Mouse (Mus musculus): Measurements from ENCODE around the gene Aasdh. TPM values are rescaled to one million over a fixed set of nuclear protein-coding genes. Genes with fewer than 3 reads are reported as not detected.

Gene Aasdh
- polyA plus RNA-seq, 1 experiment: 12.1 TPM

DNA sequence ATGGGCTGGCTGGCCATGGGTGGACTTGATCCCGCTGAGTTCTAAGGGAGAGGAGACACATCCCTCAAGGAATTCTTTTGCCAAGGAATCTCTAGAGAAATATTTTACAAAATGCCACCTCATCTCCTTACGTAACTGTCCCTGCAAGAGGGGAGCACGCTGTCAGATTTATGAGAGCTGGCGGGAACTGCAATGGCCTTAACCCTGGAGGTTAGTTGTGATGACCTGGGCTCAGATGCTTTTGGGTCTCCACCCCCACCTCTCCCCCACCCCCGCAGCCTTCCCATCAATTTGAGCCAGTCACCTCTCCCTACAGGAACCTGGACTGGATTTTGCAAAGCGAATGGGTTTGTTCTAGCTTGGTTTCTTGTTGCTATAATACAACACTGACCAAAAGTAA is 58.2 kb downstream of the Aasdh start:
- Histone ChIP-seq H3K27me3 (ENCODE audit: control insufficient read depth, insufficient read depth, low read length) (no peaks in the 10 kb centered on the region), H3K27ac (ENCODE audit: control insufficient read depth, insufficient read depth, low read length) (no peak overlapping the region), H3K36me3 (ENCODE audit: control insufficient read depth, insufficient read depth, low read length) (no peaks in the 10 kb centered on the region), H3K4me3 (ENCODE audit: control insufficient read depth, insufficient read depth, low read length) (no peak overlapping the region), H3K4me1 (replicated peaks; ENCODE audit: control insufficient read depth, insufficient read depth, low read length) (peaks cover 10% of the 10 kb centered on the region)
- WGBS: 93% methylated on average over 6 of the region's 6 CpGs
- TF ChIP-seq CTCF (IDR thresholded peaks at IDR 0.05; ENCODE audit: borderline replicate concordance, control insufficient read depth, extremely low read depth, insufficient read depth, low read length, poor library complexity) (no peak), POLR2A (IDR thresholded peaks at IDR 0.05; ENCODE audit: control insufficient read depth, extremely low read depth, insufficient read depth, low read length, poor library complexity) (no peak)
- no peak for DNase-seq

DNA sequence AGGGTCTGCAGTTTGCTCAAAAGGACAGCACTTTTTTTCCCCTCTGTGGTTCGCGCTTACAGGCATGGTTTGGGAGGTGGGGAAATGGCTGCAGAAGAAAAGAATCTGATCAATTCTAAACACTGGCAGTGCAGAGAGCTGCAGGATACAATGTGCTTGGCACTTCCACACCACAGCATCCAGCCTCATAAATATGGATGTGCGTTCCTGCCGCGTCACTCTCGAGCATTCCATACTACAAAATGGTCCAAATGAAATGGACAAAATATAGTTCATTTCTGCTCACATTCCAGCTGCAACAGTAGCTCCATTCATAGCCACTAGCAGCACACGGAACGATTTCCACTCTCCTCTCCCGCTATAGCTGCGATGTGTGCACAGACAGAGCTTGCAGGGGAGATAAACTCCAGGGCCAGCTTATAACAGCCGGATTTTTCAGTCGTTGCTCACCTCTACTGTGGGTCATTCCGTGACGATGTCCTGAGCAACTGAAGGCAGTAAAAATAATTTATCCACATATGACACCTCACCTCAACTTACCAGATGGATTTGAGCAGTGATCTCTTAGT is 60.6 kb downstream of the Aasdh start:
- Histone ChIP-seq H3K27me3 (ENCODE audit: control insufficient read depth, insufficient read depth, low read length) (no peaks in the 10 kb centered on the region), H3K4me3 (ENCODE audit: control insufficient read depth, insufficient read depth, low read length) (no peak overlapping the region), H3K27ac (ENCODE audit: control insufficient read depth, insufficient read depth, low read length) (no peak overlapping the region), H3K4me1 (replicated peaks; ENCODE audit: control insufficient read depth, insufficient read depth, low read length) (peaks cover 2% of the 10 kb centered on the region; the same call in 1 of the 2 replicates), H3K36me3 (ENCODE audit: control insufficient read depth, insufficient read depth, low read length) (no peaks in the 10 kb centered on the region)
- TF ChIP-seq CTCF (IDR thresholded peaks at IDR 0.05; ENCODE audit: borderline replicate concordance, control insufficient read depth, extremely low read depth, insufficient read depth, low read length, poor library complexity) (no peak), POLR2A (IDR thresholded peaks at IDR 0.05; ENCODE audit: control insufficient read depth, extremely low read depth, insufficient read depth, low read length, poor library complexity) (no peak)
- DNase-seq: no peak
- 94% methylated on average over 14 of the region's 14 CpGs for whole genome bisulfite sequencing

DNA sequence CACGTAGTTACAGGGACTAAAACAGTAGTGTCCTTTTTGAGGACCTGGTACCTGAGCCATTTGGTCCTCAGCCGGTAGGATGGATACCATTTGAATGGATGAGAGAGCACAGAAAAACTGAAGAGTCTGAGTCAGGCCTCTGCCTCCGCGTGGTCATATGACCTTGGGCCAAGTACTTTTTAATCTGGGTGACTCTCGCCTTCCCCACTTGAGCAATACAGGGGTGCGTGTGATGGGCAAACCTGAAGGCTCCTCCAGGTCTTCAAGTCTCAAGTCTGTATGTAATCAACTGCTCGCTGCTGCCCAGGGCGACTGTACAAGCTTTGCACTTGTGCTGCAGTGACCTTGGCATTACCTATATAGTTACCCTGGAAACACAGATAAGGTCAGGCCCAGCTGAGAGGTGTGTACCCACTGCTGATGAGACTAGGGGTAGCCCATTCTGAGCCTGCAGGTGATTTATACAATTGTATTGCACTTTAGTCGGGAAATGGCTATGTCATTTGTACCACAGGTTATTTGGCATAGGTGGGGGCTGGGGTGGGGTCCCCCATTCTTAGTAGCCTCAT is 61.4 kb downstream of the Aasdh start:
- H3K4me3 ChIP-seq (ENCODE audit: control insufficient read depth, insufficient read depth, low read length): no peak overlapping the region
- no peak overlapping the region for H3K27ac ChIP-seq (ENCODE audit: control insufficient read depth, insufficient read depth, low read length)
- 92% methylated on average over 9 of the region's 9 CpGs for WGBS
- TF ChIP-seq CTCF (IDR thresholded peaks at IDR 0.05; ENCODE audit: borderline replicate concordance, control insufficient read depth, extremely low read depth, insufficient read depth, low read length, poor library complexity): no peak
- no peak for TF ChIP-seq POLR2A (IDR thresholded peaks at IDR 0.05; ENCODE audit: control insufficient read depth, extremely low read depth, insufficient read depth, low read length, poor library complexity)
- no peak for DNase-seq
- no peaks in the 10 kb centered on the region for H3K27me3 ChIP-seq (ENCODE audit: control insufficient read depth, insufficient read depth, low read length)
- no peaks in the 10 kb centered on the region for H3K4me1 ChIP-seq (replicated peaks; ENCODE audit: control insufficient read depth, insufficient read depth, low read length)
- H3K36me3 ChIP-seq (ENCODE audit: control insufficient read depth, insufficient read depth, low read length): no peaks in the 10 kb centered on the region

DNA sequence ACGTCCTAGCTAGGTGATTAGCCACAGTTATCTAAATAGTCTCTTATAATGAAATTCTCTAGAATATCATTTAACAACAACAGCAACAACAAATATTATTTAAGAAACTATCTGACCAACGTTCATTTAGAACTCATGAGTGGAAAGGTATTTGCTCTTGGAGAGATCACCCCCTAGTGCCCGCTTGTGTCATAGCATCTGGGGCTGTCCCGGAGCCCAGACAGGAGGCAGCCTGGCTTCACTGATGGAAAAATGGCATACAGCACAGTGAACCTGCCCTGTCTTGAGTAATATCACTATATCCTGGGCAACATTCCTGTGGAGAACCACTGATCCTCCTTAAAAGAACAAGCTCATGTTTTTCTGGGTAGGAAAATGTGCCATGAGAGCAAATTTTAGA is 61.9 kb downstream of the Aasdh start:
- H3K27ac ChIP-seq (ENCODE audit: control insufficient read depth, insufficient read depth, low read length): no peak overlapping the region
- TF ChIP-seq POLR2A (IDR thresholded peaks at IDR 0.05; ENCODE audit: control insufficient read depth, extremely low read depth, insufficient read depth, low read length, poor library complexity) (no peak), CTCF (IDR thresholded peaks at IDR 0.05; ENCODE audit: borderline replicate concordance, control insufficient read depth, extremely low read depth, insufficient read depth, low read length, poor library complexity) (peak; percentile 56; the same call in 1 of the 2 replicates)
- no peak overlapping the region for H3K4me3 ChIP-seq (ENCODE audit: control insufficient read depth, insufficient read depth, low read length)
- DNase-seq: peak; percentile 65
- no peaks in the 10 kb centered on the region for H3K27me3 ChIP-seq (ENCODE audit: control insufficient read depth, insufficient read depth, low read length)
- 20% methylated on average over 4 of the region's 4 CpGs for WGBS
- H3K36me3 ChIP-seq (ENCODE audit: control insufficient read depth, insufficient read depth, low read length): no peaks in the 10 kb centered on the region
- no peaks in the 10 kb centered on the region for H3K4me1 ChIP-seq (replicated peaks; ENCODE audit: control insufficient read depth, insufficient read depth, low read length)

DNA sequence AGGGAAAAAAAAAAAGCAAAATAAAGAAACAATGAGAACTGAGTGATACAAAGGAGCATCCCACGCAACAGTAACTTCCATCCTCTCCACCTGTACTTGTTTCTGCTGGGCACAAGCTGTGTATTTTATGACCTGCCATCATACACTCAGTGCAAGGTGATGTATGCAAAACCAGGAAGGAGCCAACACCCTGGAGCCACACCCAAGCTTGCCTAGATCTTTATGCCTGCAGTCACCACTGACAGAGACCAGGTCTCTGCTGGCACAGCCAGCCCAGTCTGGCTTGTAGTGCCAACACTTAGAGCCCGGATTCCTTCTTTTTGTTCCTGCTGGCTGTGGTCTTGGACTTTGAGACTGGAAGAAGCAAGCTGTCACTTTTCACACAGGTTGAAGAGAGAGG is 63.5 kb downstream of the Aasdh start:
- no peaks in the 10 kb centered on the region for H3K4me1 ChIP-seq (replicated peaks; ENCODE audit: control insufficient read depth, insufficient read depth, low read length)
- WGBS: 100% methylated on average over 2 of the region's 2 CpGs
- no peak for TF ChIP-seq CTCF (IDR thresholded peaks at IDR 0.05; ENCODE audit: borderline replicate concordance, control insufficient read depth, extremely low read depth, insufficient read depth, low read length, poor library complexity)
- TF ChIP-seq POLR2A (IDR thresholded peaks at IDR 0.05; ENCODE audit: control insufficient read depth, extremely low read depth, insufficient read depth, low read length, poor library complexity): no peak
- H3K27ac ChIP-seq (ENCODE audit: control insufficient read depth, insufficient read depth, low read length): no peak overlapping the region
- no peak for DNase-seq
- H3K27me3 ChIP-seq (ENCODE audit: control insufficient read depth, insufficient read depth, low read length): no peaks in the 10 kb centered on the region
- no peaks in the 10 kb centered on the region for H3K36me3 ChIP-seq (ENCODE audit: control insufficient read depth, insufficient read depth, low read length)
- no peak overlapping the region for H3K4me3 ChIP-seq (ENCODE audit: control insufficient read depth, insufficient read depth, low read length)

DNA sequence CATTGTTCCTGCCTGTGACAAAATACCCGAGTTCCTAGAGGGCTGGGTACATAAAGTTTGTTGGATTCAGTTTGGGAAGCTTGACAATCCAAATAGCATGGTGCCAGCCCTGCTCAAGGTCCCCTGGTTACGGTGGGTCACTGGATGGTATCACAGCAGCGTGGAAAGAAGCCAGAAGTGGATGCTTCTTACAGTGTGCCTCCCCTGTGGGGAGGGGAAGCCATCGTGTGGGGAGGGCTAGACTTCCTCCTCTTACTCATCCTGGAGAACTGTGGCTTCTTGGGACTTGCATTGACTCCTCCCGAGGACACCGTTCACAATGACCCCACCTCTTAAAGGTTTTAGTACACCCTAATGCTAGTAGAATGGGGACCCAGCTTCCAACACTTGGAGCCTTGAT is 65.5 kb downstream of the Aasdh start:
- no peak overlapping the region for H3K27ac ChIP-seq (ENCODE audit: control insufficient read depth, insufficient read depth, low read length)
- no peaks in the 10 kb centered on the region for H3K36me3 ChIP-seq (ENCODE audit: control insufficient read depth, insufficient read depth, low read length)
- H3K4me1 ChIP-seq (replicated peaks; ENCODE audit: control insufficient read depth, insufficient read depth, low read length): no peaks in the 10 kb centered on the region
- no peak overlapping the region for H3K4me3 ChIP-seq (ENCODE audit: control insufficient read depth, insufficient read depth, low read length)
- WGBS: 73% methylated on average over 6 of the region's 6 CpGs
- TF ChIP-seq POLR2A (IDR thresholded peaks at IDR 0.05; ENCODE audit: control insufficient read depth, extremely low read depth, insufficient read depth, low read length, poor library complexity) (no peak), CTCF (IDR thresholded peaks at IDR 0.05; ENCODE audit: borderline replicate concordance, control insufficient read depth, extremely low read depth, insufficient read depth, low read length, poor library complexity) (no peak)
- DNase-seq: no peak
- H3K27me3 ChIP-seq (ENCODE audit: control insufficient read depth, insufficient read depth, low read length): no peaks in the 10 kb centered on the region
